Mouse (Mus musculus) monocyte, adult 59 days (primary cell): Measurements from ENCODE around the gene Olfr1009. TPM values are rescaled to one million over a fixed set of nuclear protein-coding genes. Genes with fewer than 3 reads are reported as not detected.

Source experiments
- total RNA-seq, 2 experiments: library from RNA; stranded (reverse); gene quantifications; one replicate each; pipeline ENCODE4 v1.2.4; 2023

The Olfr1009 gene
- total RNA-seq: not detected

DNA sequence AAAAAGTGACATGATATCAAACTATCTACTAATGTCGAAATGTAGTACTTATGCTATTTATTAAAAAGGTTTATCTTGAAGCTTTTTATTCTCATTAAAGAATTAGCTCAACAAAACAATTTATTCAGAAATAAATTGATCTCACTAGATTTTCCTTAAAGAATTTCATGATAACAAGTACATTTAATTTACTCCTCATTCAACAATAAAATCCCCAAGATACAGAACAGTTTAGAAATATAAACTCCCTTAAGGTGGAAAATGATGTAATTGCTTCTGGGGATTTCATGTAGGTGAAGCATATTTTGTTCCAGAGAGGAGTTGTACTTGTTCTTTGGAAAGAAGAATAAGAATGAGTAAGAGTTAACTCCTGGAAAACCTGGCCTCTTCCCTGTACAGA is at the start of gene Olfr1009:
Gene Olfr1009, plus strand, starts transcription at position 301 of the 400 bp plus-strand sequence.

DNA sequence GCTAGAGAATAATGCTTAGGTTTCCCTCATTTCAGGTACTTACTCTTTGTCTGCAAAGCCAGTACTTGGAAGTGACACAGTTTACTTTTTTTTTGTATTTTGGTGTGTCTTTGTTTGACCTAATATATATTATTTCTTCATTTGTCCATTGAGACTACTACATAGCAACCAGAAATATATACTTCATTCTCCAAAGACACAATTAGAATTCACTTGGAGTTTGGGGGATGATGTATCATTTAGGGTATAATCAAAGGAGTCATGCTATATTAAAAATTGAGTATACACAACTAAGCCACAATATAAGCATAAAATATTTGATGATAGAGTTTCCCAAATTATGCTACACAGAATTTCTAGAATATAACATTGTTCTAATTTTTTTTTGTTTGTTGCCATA is 36.6 kb upstream of the Olfr1009 start, which contains the start of gene Olfr1006:
Gene Olfr1006, minus strand, starts transcription at position 101 of the 400 bp plus-strand sequence.

DNA sequence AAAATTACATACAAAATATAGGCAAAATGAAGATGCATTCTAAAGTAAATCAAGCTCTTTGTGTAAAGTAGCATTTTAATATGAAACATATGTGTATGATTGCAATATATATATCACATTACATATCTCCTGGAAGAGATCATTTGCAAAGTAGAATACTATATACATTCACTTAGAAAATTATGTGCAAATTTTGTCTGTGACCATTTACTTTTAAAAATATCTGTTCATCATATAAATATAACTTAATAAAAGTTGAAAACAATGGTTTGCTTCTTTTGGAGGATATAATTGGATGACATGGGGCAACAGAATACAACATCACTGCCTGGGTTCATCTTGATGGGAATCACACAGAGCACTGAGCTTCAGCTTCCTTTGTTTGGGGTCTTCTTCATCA is 26.1 kb upstream of the Olfr1009 start, which contains the start of gene Olfr1008:
Gene Olfr1008, plus strand, starts transcription at position 301 of the 400 bp plus-strand sequence.

GRCm38 (mm10) chr2:85762666-85763065 is 47.4 kb downstream of the Olfr1009 start, which contains the start of gene Olfr1012:
TSS of gene Olfr1012 (minus strand) at chr2:85762766.

DNA sequence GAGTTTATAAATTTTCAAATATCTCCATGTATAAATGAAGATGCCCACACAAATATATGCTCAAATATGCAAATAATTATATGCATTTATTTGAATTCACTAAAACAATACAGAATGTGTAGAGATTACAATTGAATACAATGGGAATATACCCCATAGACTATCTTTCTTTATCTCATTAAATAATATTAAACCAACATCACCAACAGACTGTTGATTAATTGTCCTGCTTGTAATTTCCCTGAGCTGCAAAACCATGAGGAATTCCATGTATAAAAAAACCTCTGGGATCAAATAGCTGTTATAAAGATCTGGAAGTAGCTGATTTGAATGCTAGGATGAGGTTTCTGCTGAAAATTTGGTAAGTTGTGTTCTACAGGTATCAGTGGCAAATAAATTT is 51.6 kb downstream of the Olfr1009 start, which contains the start of gene Olfr1013:
Gene Olfr1013, plus strand, starts transcription at position 301 of the 400 bp plus-strand sequence.

DNA sequence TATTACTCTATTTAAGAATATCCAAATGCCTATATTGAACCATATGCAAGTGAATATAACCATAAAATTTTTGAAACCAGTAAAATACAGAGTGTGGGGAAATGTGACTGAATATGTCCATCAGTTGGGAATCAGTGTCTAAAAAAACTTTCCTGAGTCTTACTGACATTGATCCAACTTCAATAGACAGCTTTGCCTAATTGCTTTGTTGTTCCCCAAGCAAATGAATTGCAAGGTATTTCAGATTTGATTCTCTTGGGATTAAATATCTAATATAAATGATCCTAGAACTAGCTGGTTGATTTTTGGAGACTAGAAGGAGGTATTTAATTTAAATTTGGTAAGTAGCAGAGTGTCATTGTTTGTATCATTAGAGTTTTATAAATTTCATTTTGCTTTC is 57.2 kb downstream of the Olfr1009 start, which contains the start of gene Olfr1014:
Gene Olfr1014, plus strand, starts transcription at position 301 of the 400 bp plus-strand sequence.

Other genes with a start within 250 kb of the Olfr1009 start
- not detected for gene 4833423E24Rik, start 196.4 kb upstream of the Olfr1009 start, total RNA-seq
- gene Olfr996, start 136.2 kb upstream of the Olfr1009 start, total RNA-seq: not detected
- not detected for gene Olfr998, start 126.5 kb upstream of the Olfr1009 start, total RNA-seq
- gene Olfr1000, start 103.5 kb upstream of the Olfr1009 start, total RNA-seq: not detected
- not detected for gene Olfr1002, start 64.7 kb upstream of the Olfr1009 start, total RNA-seq
- not detected for gene Olfr154, start 51.0 kb upstream of the Olfr1009 start, total RNA-seq
- not detected for gene Olfr1006, start 36.7 kb upstream of the Olfr1009 start, total RNA-seq
- gene Olfr1008, start 26.0 kb upstream of the Olfr1009 start, total RNA-seq: not detected
- not detected for gene Olfr1012, start 47.3 kb downstream of the Olfr1009 start, total RNA-seq
- not detected for gene Olfr1013, start 51.7 kb downstream of the Olfr1009 start, total RNA-seq
- not detected for gene Olfr1014, start 57.3 kb downstream of the Olfr1009 start, total RNA-seq
- not detected for gene Olfr1015, start 66.6 kb downstream of the Olfr1009 start, total RNA-seq
- gene Olfr1016, start 87.1 kb downstream of the Olfr1009 start, total RNA-seq: not detected
- gene Olfr1018, start 103.1 kb downstream of the Olfr1009 start, total RNA-seq: not detected
- gene Olfr1019, start 130.1 kb downstream of the Olfr1009 start, total RNA-seq: not detected
- not detected for gene Olfr1020, start 131.6 kb downstream of the Olfr1009 start, total RNA-seq
- not detected for gene Olfr1022, start 153.2 kb downstream of the Olfr1009 start, total RNA-seq
- not detected for gene Olfr1023, start 170.2 kb downstream of the Olfr1009 start, total RNA-seq
- gene Olfr1024, start 189.6 kb downstream of the Olfr1009 start, total RNA-seq: not detected
- not detected for gene Olfr1025-ps1, start 199.8 kb downstream of the Olfr1009 start, total RNA-seq
- not detected for gene Olfr1026, start 206.1 kb downstream of the Olfr1009 start, total RNA-seq
- not detected for gene Olfr1028, start 235.0 kb downstream of the Olfr1009 start, total RNA-seq